26 mouse cellular contexts compared by ENCODE assay signal in genomic region chr7:113107965-113108364, GRCm38 (mm10).
"Had no signal": no experiment of that assay in that cellular context is flagged by ENCODE, and none has a peak within 500 bp of the region (broad histone marks: within the 10 kb centered on the region; RNA-seq: fewer than 3 reads in every experiment).

No protein-coding gene starts in this region.

- DNase-seq: forebrain, postnatal 0 days; gastrocnemius, postnatal 14 days; gastrocnemius, postnatal 36 days; heart, adult 18-20 months; heart, postnatal 14 days; kidney, adult 11 months; kidney, adult 2 months; kidney, adult 9 months; kidney, postnatal 14 days; kidney, postnatal 36 days; layer of hippocampus, adult 9-11 months; layer of hippocampus, postnatal 36 days; left cerebral cortex, postnatal 4 days had no signal

- H3K27ac ChIP-seq: forebrain, embryonic 15.5 days; heart, embryonic 13.5 days; heart, embryonic 15.5 days; hindbrain, embryonic 12.5 days; hindbrain, embryonic 14.5 days; kidney, embryonic 15.5 days; kidney, postnatal 0 days; limb, embryonic 13.5 days; limb, embryonic 15.5 days; liver, embryonic 12.5 days; liver, embryonic 14.5 days had no signal

- H3K27me3 ChIP-seq: forebrain, embryonic 15.5 days; heart, embryonic 13.5 days; heart, embryonic 15.5 days; hindbrain, embryonic 12.5 days; kidney, embryonic 15.5 days; limb, embryonic 13.5 days; limb, embryonic 15.5 days; liver, embryonic 12.5 days had no signal

- H3K9ac ChIP-seq: forebrain, embryonic 15.5 days; forebrain, postnatal 0 days; heart, embryonic 13.5 days; heart, embryonic 15.5 days; hindbrain, embryonic 12.5 days; hindbrain, embryonic 14.5 days; kidney, embryonic 15.5 days; limb, embryonic 13.5 days; limb, embryonic 15.5 days; liver, embryonic 12.5 days; liver, embryonic 14.5 days had no signal

- H3K9me3 ChIP-seq: forebrain, embryonic 15.5 days; heart, embryonic 13.5 days; heart, embryonic 15.5 days; hindbrain, embryonic 12.5 days; kidney, embryonic 15.5 days; limb, embryonic 13.5 days; limb, embryonic 15.5 days; liver, embryonic 12.5 days had no signal

- H3K36me3 ChIP-seq: forebrain, embryonic 15.5 days; heart, embryonic 13.5 days; heart, embryonic 15.5 days; hindbrain, embryonic 12.5 days; kidney, embryonic 15.5 days; limb, embryonic 13.5 days; limb, embryonic 15.5 days; liver, embryonic 12.5 days had no signal

- ATAC-seq: forebrain, embryonic 15.5 days; forebrain, postnatal 0 days; hindbrain, embryonic 16.5 days; intestine, embryonic 16.5 days; liver, embryonic 12.5 days had no signal

- H3K4me3 ChIP-seq: forebrain, embryonic 15.5 days; heart, embryonic 13.5 days; heart, embryonic 15.5 days; hindbrain, embryonic 12.5 days; kidney, embryonic 15.5 days; limb, embryonic 13.5 days; limb, embryonic 15.5 days; liver, embryonic 12.5 days had no signal

- H3K4me1 ChIP-seq: forebrain, embryonic 15.5 days; heart, embryonic 15.5 days; limb, embryonic 15.5 days; liver, embryonic 12.5 days had no signal

- H3K4me2 ChIP-seq: forebrain, embryonic 15.5 days; heart, embryonic 13.5 days; heart, embryonic 15.5 days; hindbrain, embryonic 12.5 days; hindbrain, embryonic 14.5 days; kidney, embryonic 15.5 days; limb, embryonic 13.5 days; limb, embryonic 15.5 days; liver, embryonic 12.5 days had no signal
